Mouse (Mus musculus) intestine, embryonic 14.5 days (tissue): ENCODE measurements around the gene Il5ra. TPM values are rescaled to one million over a fixed set of nuclear protein-coding genes. Genes with fewer than 3 reads are reported as not detected.

Experiments used
- ATAC-seq: fragments of 200-750 bp; cut with Nextera tagmentation; replicated peaks from 2 replicates; pipeline ENCODE4 v1.8.0; 2017; ENCODE audit warnings: low read depth, moderate number of reproducible peaks, moderate TSS enrichment, moderate library complexity; ENCODE audit not compliant: low FRiP score, low TSS enrichment
- DNase-seq: peaks from one replicate; pipeline ENCODE4 v3.0.0-alpha.2; 2018; ENCODE audit warnings: low spot score
- H3K27ac ChIP-seq: fragments of 300-500 bp; sonication (generic); 2 replicates; pipeline ENCODE4 v1.5.1; 2014; ENCODE audit warnings: low read depth, mild to moderate bottlenecking, control low read depth
- H3K27me3 ChIP-seq: fragments of 300-500 bp; sonication (generic); replicated peaks from 2 replicates; pipeline ENCODE4 v1.6.1; 2014; ENCODE audit warnings: low read length, control low read depth; ENCODE audit not compliant: control insufficient read depth, insufficient read depth
- H3K36me3 ChIP-seq: fragments of 300-500 bp; sonication (generic); 2 replicates; pipeline ENCODE4 v1.6.1; 2014; ENCODE audit warnings: low read length, control low read depth; ENCODE audit not compliant: control insufficient read depth, insufficient read depth
- H3K4me1 ChIP-seq: fragments of 300-500 bp; sonication (generic); replicated peaks from 2 replicates; pipeline ENCODE4 v1.6.1; 2014; ENCODE audit warnings: low read length, control low read depth, mixed read lengths; ENCODE audit not compliant: control insufficient read depth, insufficient read depth
- H3K4me2 ChIP-seq: fragments of 300-500 bp; sonication (generic); 2 replicates; pipeline ENCODE4 v1.6.1; 2014; ENCODE audit warnings: low read length
- H3K4me3 ChIP-seq: fragments of 300-500 bp; sonication (generic); 2 replicates; pipeline ENCODE4 v1.5.1; 2014; ENCODE audit warnings: low read depth, low read length, control low read depth, mixed read lengths
- H3K9ac ChIP-seq: fragments of 300-500 bp; sonication (generic); 2 replicates; pipeline ENCODE4 v1.6.1; 2014; ENCODE audit warnings: mild to moderate bottlenecking, low read length
- H3K9me3 ChIP-seq: fragments of 300-500 bp; sonication (generic); 2 replicates; pipeline ENCODE4 v1.6.1; 2016; ENCODE audit warnings: low read length, control low read depth; ENCODE audit not compliant: control insufficient read depth
- WGBS: fragments of 180-500 bp; shearing (Covaris S2); extraction: QIAGEN DNeasy Blood & Tissue Kit; methylation state at CpG from one replicate; pipeline ENCODE4 v1.1.7; 2014; 5-methylcytosine and 5-hydroxymethylcytosine counted together
- polyA plus RNA-seq: library from polyadenylated mRNA; unstranded; fragments of >200 nt; fragmentation: Nextera tagmentation; extraction: Ambion mirVana; gene quantifications from 2 replicates; pipeline ENCODE4 v1.2.1, GENCODE M21; 2014

Gene Il5ra
- polyA plus RNA-seq, 1 experiment from 2014 or later, result not detected

- peaks cover 10% of the 10 kb centered on the region for H3K4me1 ChIP-seq
- DNase-seq, result no peak
- no peaks in the 10 kb centered on the region for H3K27me3 ChIP-seq
- H3K4me3 ChIP-seq, result peak overlapping the region; percentile 93
- peak; percentile 85 for ATAC-seq
- WGBS, result 2% methylated on average over 33 of the region's 33 CpGs
- H3K4me2 ChIP-seq, result peak overlapping the region; percentile 98
- peak overlapping the region; percentile 66 for H3K9ac ChIP-seq
- peak overlapping the region; percentile 65 for H3K27ac ChIP-seq
- H3K9me3 ChIP-seq, result no peaks in the 10 kb centered on the region
- peaks cover 29% of the 10 kb centered on the region for H3K36me3 ChIP-seq
These were observed 20.5 kb upstream of the Il5ra start for GRCm38 (mm10) chr6:106769290-106769866.

DNA sequence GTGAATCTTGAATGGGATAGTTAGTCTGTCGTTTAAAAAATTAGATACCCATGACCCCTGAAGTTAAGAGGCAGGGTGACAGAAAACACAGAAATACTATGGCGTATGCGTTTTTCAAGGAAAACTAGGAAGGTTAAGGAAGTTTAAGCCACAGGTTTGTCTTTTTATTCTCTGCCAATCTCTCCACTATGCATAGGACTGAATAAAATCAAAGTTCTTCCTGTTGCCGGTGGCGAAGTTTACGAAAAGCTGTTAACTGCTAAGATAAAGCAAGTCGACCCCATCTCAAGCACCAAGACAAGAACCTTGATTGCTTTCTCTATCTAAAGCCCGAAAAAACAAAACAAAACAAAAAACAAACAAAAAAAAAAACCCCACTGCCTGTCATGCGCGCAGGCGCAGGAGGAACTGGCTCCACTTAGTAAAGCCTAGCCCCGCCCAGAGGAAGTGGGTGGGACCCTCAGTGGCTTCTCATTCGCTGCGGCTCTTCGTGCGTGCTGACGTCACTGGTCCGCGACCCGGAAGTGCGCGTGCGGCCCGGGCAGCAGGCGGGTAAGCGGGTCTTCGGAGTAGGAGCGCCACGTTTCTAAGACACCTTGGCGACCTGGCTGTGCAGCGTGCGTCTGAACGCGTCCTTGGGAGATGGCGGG lies 19.9 kb upstream of the Il5ra start, which contains the start of gene Trnt1:
Gene Trnt1 (plus strand): TSS at position 481 of the 650 bp plus-strand sequence.
- H3K9ac ChIP-seq, result peak within 1 kb of the TSS; percentile 66
- WGBS, result 9% methylated on average over 35 of the region's 35 CpGs
- H3K4me3 ChIP-seq, result peak within 1 kb of the TSS; percentile 93
- peak within 1 kb of the TSS; percentile 98 for H3K4me2 ChIP-seq
- DNase-seq (peak; percentile 97), ATAC-seq (peak; percentile 99)
- no peaks in the 10 kb centered on the region for H3K27me3 ChIP-seq
- H3K4me1 ChIP-seq, result peaks cover 10% of the 10 kb centered on the region
- H3K36me3 ChIP-seq, result peaks cover 24% of the 10 kb centered on the region
- no peaks in the 10 kb centered on the region for H3K9me3 ChIP-seq
- peak within 1 kb of the TSS; percentile 65 for H3K27ac ChIP-seq

DNA sequence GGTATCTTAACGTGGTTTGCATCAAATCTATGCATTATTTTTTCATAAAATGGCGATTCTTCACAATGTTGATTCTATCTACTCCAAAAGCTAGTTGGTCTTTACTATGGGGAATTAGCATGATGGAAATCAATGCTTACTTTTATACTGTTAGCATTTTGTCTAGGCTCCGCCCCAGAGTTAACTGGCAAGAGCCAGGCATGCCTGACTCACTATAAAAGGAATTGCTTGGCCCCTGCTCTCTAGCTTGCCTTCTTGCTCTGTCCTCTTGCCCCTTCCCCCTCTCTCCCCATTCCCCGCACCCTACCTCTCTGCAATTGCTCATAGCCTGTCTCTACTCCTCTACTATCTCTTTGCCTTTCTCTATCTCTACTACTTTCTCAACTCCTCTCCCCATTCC lies 17.9 kb upstream of the Il5ra start:
- no peak overlapping the region for H3K9ac ChIP-seq
- H3K27me3 ChIP-seq, result no peaks in the 10 kb centered on the region
- H3K4me3 ChIP-seq, result no peak overlapping the region
- H3K9me3 ChIP-seq, result no peaks in the 10 kb centered on the region
- ATAC-seq, result no peak
- H3K36me3 ChIP-seq, result peaks cover 9% of the 10 kb centered on the region; the same call in 1 of the 2 replicates
- H3K4me1 ChIP-seq, result peaks cover 10% of the 10 kb centered on the region
- 76% methylated on average over 4 of the region's 4 CpGs for WGBS
- H3K27ac ChIP-seq, result no peak overlapping the region
- H3K4me2 ChIP-seq, result no peak overlapping the region
- no peak for DNase-seq

GRCm38 (mm10) chr6:106765892-106766291 lies 17.1 kb upstream of the Il5ra start:
- H3K36me3 ChIP-seq, result 0 out of 2 replicates have a peak, but pooled peaks cover under 1% of the 10 kb centered on the region
- no peak overlapping the region for H3K9ac ChIP-seq
- 75% methylated on average over 1 of the region's 1 CpGs for WGBS
- H3K4me3 ChIP-seq, result no peak overlapping the region
- no peak overlapping the region for H3K4me2 ChIP-seq
- no peaks in the 10 kb centered on the region for H3K9me3 ChIP-seq
- DNase-seq, result no peak
- H3K27ac ChIP-seq, result no peak overlapping the region
- no peaks in the 10 kb centered on the region for H3K27me3 ChIP-seq
- H3K4me1 ChIP-seq, result peaks cover 10% of the 10 kb centered on the region
- no peak for ATAC-seq

DNA sequence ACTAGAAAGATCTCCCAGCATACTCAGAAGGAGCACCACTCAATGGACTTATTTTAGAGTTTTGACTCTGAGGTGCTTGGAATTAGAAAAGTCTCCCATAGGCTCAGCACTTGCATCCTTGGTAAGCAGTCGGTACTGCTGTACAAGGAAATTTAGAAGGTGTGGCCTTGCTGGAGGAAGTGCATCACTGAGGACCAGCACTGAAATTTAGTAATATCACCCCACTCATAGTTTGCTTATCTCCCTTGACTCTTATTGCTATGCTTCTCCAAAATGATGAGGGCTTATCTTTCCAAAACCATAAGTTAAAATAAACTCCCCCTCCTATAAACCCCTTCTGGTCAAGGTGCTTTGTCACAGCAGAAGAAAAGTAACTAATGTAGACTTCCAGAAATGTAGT lies 12.6 kb upstream of the Il5ra start:
- Histone ChIP-seq H3K27me3 (no peaks in the 10 kb centered on the region), H3K36me3 (no peaks in the 10 kb centered on the region), H3K9ac (no peak overlapping the region), H3K27ac (no peak overlapping the region), H3K4me3 (no peak overlapping the region), H3K4me1 (no peaks in the 10 kb centered on the region), H3K4me2 (no peak overlapping the region), H3K9me3 (no peaks in the 10 kb centered on the region)
- DNase-seq, result no peak
- WGBS, result 74% methylated on average over 1 of the region's 1 CpGs
- no peak for ATAC-seq

GRCm38 (mm10) chr6:106760473-106761218 lies 11.8 kb upstream of the Il5ra start:
- 90% methylated on average over 3 of the region's 3 CpGs for WGBS
- Histone ChIP-seq H3K27ac (no peak overlapping the region), H3K4me1 (no peaks in the 10 kb centered on the region), H3K4me2 (no peak overlapping the region), H3K4me3 (no peak overlapping the region), H3K9ac (no peak overlapping the region), H3K27me3 (no peaks in the 10 kb centered on the region), H3K9me3 (no peaks in the 10 kb centered on the region), H3K36me3 (no peaks in the 10 kb centered on the region)
- ATAC-seq, result no peak
- no peak for DNase-seq

- 73% methylated on average over 3 of the region's 3 CpGs for WGBS
- no peaks in the 10 kb centered on the region for H3K36me3 ChIP-seq
- H3K4me2 ChIP-seq, result no peak overlapping the region
- ATAC-seq, result no peak
- H3K4me3 ChIP-seq, result no peak overlapping the region
- no peaks in the 10 kb centered on the region for H3K27me3 ChIP-seq
- H3K4me1 ChIP-seq, result no peaks in the 10 kb centered on the region
- no peak for DNase-seq
- no peak overlapping the region for H3K27ac ChIP-seq
- no peaks in the 10 kb centered on the region for H3K9me3 ChIP-seq
- H3K9ac ChIP-seq, result no peak overlapping the region
These were observed 9.5 kb upstream of the Il5ra start for GRCm38 (mm10) chr6:106758299-106758698.

DNA sequence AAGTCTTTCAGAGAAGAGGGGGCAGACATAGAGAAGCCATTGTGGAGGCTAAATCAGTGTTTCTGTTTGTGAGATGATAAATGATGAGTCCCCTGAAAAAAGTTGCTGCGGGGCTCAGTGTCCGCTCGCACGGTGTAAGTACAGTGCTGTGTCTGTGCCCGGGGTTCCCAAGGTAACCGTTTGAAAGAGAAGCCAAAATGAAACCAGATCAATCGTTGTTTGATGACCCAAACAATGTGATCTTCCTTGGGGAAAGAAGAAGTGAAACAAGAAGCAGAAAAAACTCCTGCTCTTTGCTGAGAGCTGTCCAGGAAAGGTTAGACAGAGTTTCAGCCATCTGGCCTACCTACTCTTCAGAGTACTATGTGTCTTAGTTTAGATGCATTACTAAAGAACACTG lies 1.5 kb upstream of the Il5ra start:
- Histone ChIP-seq H3K9ac (no peak overlapping the region), H3K9me3 (no peaks in the 10 kb centered on the region), H3K36me3 (no peaks in the 10 kb centered on the region), H3K4me2 (no peak overlapping the region), H3K4me3 (no peak overlapping the region), H3K4me1 (no peaks in the 10 kb centered on the region), H3K27ac (no peak overlapping the region), H3K27me3 (no peaks in the 10 kb centered on the region)
- DNase-seq, result no peak
- WGBS, result 85% methylated on average over 7 of the region's 7 CpGs
- no peak for ATAC-seq
